Mouse (Mus musculus): ENCODE results near the gene 6030445D17Rik.

The 6030445D17Rik gene

DNA sequence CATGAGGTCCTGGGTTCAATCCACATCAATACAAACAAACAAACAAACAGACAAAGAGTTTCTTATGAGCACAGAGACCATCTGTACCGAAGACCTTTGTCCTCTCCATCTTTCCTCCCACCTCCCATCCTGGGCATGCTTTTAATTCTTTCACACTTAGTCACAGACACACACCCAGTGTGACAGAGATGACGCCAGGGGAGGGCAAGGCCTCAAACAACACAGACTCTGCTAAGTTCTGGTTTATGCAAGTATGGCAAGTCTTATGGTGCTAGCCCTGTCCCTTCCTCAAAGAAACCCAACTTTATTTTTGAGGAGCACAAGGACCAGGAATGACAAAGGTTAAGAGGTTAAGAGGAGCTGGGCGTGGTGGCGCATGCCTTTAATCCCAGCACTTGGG, 11.8 kb upstream of the 6030445D17Rik start:
- no peaks in the 10 kb centered on the region for H3K36me3 ChIP-seq (ENCODE audit: control insufficient read depth, insufficient read depth, low read length, poor library complexity, severe bottlenecking)
- H3K27me3 ChIP-seq (ENCODE audit: control insufficient read depth, insufficient read depth, low read length, poor library complexity, severe bottlenecking) = no peaks in the 10 kb centered on the region
- DNase-seq (ENCODE audit: low read depth, low spot score) = no peak

- Histone ChIP-seq H3K36me3 (ENCODE audit: control insufficient read depth, insufficient read depth, low read length, poor library complexity, severe bottlenecking) (no peaks in the 10 kb centered on the region), H3K27me3 (ENCODE audit: control insufficient read depth, insufficient read depth, low read length, poor library complexity, severe bottlenecking) (no peaks in the 10 kb centered on the region)
- DNase-seq (ENCODE audit: low read depth, low spot score) = no peak
These were observed 10.5 kb upstream of the 6030445D17Rik start for GRCm38 (mm10) chr4:136451564-136451963.

- Histone ChIP-seq H3K27me3 (ENCODE audit: control insufficient read depth, insufficient read depth, low read length, poor library complexity, severe bottlenecking) (no peaks in the 10 kb centered on the region), H3K36me3 (ENCODE audit: control insufficient read depth, insufficient read depth, low read length, poor library complexity, severe bottlenecking) (no peaks in the 10 kb centered on the region)
- no peak for DNase-seq (ENCODE audit: low read depth, low spot score)
These were observed 9.8 kb upstream of the 6030445D17Rik start for GRCm38 (mm10) chr4:136452286-136452685.

DNA sequence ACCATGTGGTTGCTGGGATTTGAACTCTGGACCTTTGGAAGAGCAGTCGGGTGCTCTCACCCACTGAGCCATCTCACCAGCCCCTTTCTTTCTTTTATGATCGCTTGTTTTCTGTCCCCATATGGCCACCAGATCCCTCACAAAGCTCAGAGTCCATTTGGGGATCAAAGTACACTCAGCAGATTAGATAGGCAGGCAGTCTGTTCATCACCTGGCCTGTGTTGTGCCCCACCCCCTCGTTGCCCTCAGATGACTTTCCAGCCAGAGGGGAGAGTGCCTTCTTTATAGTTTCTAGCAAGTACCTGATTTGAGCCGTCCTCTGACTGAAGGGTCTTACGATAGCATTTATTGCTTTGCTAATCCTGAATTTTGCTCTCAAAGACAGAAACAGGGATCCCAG, 9.3 kb upstream of the 6030445D17Rik start:
- no peak for DNase-seq (ENCODE audit: low read depth, low spot score)
- no peaks in the 10 kb centered on the region for H3K27me3 ChIP-seq (ENCODE audit: control insufficient read depth, insufficient read depth, low read length, poor library complexity, severe bottlenecking)
- H3K36me3 ChIP-seq (ENCODE audit: control insufficient read depth, insufficient read depth, low read length, poor library complexity, severe bottlenecking) = no peaks in the 10 kb centered on the region

GRCm38 (mm10) chr4:136454850-136455260, 7.2 kb upstream of the 6030445D17Rik start:
- no peaks in the 10 kb centered on the region for H3K36me3 ChIP-seq (ENCODE audit: control insufficient read depth, insufficient read depth, low read length, poor library complexity, severe bottlenecking)
- peak; percentile 74 for DNase-seq (ENCODE audit: low read depth, low spot score)
- H3K27me3 ChIP-seq (ENCODE audit: control insufficient read depth, insufficient read depth, low read length, poor library complexity, severe bottlenecking) = no peaks in the 10 kb centered on the region

DNA sequence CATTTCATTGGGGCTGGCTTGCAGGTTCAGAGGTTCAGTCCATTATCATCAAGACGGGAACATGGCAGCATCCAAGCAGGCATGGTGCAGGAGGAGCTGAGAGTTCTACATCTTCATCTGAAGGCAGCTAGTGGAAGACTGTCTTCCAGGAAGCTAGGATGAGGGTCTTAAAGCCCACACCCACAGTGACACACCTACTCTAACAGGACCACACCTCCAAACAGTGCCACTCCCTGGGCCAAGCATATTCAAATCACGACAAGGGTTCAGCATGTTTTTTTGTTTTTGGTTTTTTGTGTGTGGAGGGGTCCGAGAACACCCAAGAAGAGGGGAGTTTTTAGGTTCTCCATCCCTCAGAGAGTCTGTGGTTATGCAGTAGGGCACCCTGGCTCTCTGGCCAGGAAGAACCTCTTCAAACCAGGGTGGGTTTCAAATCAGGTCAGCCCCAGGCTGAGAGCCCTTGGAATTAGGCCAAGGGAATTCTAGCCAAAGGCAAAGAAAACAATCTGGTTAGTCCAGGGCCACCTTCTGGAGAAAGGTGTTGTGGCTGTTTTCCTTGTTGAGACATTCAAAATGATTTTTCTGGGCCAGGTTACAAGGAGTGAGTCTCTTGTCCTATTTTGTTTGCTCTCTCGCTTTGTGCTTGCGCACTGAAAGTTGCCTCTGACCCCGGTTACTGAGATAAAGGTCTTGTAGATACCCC, 5.4 kb upstream of the 6030445D17Rik start:
- Histone ChIP-seq H3K27me3 (ENCODE audit: control insufficient read depth, insufficient read depth, low read length, poor library complexity, severe bottlenecking) (no peaks in the 10 kb centered on the region), H3K36me3 (ENCODE audit: control insufficient read depth, insufficient read depth, low read length, poor library complexity, severe bottlenecking) (no peaks in the 10 kb centered on the region)
- no peak for DNase-seq (ENCODE audit: low read depth, low spot score)

DNA sequence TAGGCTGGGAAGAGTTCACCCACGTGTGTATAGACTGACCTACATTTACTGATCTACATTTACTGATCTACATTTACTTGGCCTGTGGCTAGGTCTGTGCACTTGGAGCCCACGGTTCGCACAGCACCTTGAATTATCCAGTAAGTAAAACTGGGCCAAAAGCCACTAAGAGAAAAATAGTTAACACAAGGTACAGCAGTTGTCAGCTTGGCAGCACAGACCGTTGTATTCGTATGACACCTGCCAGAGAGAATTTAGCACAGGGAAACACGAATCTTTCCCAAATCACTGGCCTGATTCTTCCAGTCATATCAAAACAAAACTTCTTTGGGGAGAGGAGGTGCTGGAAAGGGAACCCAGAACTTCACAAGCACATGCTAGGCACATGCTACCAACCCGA, 3.8 kb upstream of the 6030445D17Rik start:
- Histone ChIP-seq H3K36me3 (ENCODE audit: control insufficient read depth, insufficient read depth, low read length, poor library complexity, severe bottlenecking) (no peaks in the 10 kb centered on the region), H3K27me3 (ENCODE audit: control insufficient read depth, insufficient read depth, low read length, poor library complexity, severe bottlenecking) (no peaks in the 10 kb centered on the region)
- no peak for DNase-seq (ENCODE audit: low read depth, low spot score)

DNA sequence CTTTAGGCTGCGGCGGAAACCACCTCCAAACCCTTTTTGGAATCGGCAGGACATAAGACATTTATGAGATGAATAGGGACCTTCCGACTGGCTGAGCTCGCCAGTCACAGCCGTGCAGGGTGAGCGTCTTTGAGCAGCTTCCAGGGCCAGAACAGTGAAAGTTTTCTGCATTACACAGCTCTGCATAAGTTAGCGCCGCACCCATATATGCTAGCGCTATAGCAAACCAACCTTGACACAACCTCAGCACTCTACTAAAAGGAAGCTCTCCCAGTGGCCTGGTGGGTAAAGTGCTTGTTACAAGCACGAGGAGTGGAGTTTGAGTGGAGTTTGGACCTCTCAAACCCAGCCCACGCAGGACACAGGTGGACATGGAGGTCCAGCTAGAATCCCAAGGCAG, 2.8 kb upstream of the 6030445D17Rik start:
- no peaks in the 10 kb centered on the region for H3K36me3 ChIP-seq (ENCODE audit: control insufficient read depth, insufficient read depth, low read length, poor library complexity, severe bottlenecking)
- no peaks in the 10 kb centered on the region for H3K27me3 ChIP-seq (ENCODE audit: control insufficient read depth, insufficient read depth, low read length, poor library complexity, severe bottlenecking)
- DNase-seq (ENCODE audit: low read depth, low spot score) = no peak

DNA sequence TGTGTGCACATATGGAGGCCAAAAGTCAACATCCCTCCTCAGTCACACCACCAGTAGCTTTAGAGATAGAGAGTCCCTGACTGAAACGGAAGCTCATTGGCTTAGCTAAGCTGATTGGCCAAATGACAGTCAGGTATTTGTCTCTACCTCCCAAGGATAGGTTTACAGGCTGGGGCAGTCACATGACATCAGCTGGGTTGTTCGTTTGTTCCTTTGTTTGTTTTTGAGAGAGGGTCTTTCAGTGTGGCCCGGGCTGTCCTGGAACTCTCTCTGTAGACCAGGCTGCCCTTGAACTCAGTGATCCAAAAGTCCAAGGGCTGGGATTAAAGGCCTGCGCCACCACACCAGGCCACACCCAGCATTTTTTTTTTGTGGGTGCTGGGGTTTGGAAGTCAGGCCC, 844 bp upstream of the 6030445D17Rik start:
- Histone ChIP-seq H3K27me3 (ENCODE audit: control insufficient read depth, insufficient read depth, low read length, poor library complexity, severe bottlenecking) (no peaks in the 10 kb centered on the region), H3K36me3 (ENCODE audit: control insufficient read depth, insufficient read depth, low read length, poor library complexity, severe bottlenecking) (no peaks in the 10 kb centered on the region)
- DNase-seq (ENCODE audit: low read depth, low spot score) = no peak

DNA sequence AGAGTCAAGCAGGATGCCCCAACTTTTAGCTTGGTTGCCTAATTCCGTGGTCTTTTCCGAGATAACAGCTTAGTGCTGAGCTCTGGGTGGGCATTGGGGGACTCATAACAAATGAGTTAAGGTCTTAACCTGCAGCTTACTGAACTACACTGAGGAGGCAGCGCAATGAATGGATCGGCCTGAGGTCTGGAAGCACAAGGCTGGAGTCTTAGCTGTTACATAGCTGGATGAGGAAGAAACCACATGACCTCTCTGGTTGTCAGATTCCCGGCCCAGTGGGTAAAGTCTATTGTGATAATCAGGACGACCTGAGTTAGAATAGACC, 327 bp upstream of the 6030445D17Rik start:
- Histone ChIP-seq H3K27me3 (ENCODE audit: control insufficient read depth, insufficient read depth, low read length, poor library complexity, severe bottlenecking) (no peaks in the 10 kb centered on the region), H3K36me3 (ENCODE audit: control insufficient read depth, insufficient read depth, low read length, poor library complexity, severe bottlenecking) (no peaks in the 10 kb centered on the region)
- DNase-seq (ENCODE audit: low read depth, low spot score) = no peak

GRCm38 (mm10) chr4:136462839-136463178, 759 bp downstream of the 6030445D17Rik start:
- Histone ChIP-seq H3K27me3 (ENCODE audit: control insufficient read depth, insufficient read depth, low read length, poor library complexity, severe bottlenecking) (no peaks in the 10 kb centered on the region), H3K36me3 (ENCODE audit: control insufficient read depth, insufficient read depth, low read length, poor library complexity, severe bottlenecking) (no peaks in the 10 kb centered on the region)
- DNase-seq (ENCODE audit: low read depth, low spot score) = no peak

GRCm38 (mm10) chr4:136463436-136463835, 1.4 kb downstream of the 6030445D17Rik start:
- DNase-seq (ENCODE audit: low read depth, low spot score) = no peak
- Histone ChIP-seq H3K27me3 (ENCODE audit: control insufficient read depth, insufficient read depth, low read length, poor library complexity, severe bottlenecking) (no peaks in the 10 kb centered on the region), H3K36me3 (ENCODE audit: control insufficient read depth, insufficient read depth, low read length, poor library complexity, severe bottlenecking) (no peaks in the 10 kb centered on the region)

GRCm38 (mm10) chr4:136466226-136466625, 4.2 kb downstream of the 6030445D17Rik start:
- no peak for DNase-seq (ENCODE audit: low read depth, low spot score)
- Histone ChIP-seq H3K36me3 (ENCODE audit: control insufficient read depth, insufficient read depth, low read length, poor library complexity, severe bottlenecking) (no peaks in the 10 kb centered on the region), H3K27me3 (ENCODE audit: control insufficient read depth, insufficient read depth, low read length, poor library complexity, severe bottlenecking) (peaks cover 2% of the 10 kb centered on the region; the same call in 1 of the 2 replicates)

DNA sequence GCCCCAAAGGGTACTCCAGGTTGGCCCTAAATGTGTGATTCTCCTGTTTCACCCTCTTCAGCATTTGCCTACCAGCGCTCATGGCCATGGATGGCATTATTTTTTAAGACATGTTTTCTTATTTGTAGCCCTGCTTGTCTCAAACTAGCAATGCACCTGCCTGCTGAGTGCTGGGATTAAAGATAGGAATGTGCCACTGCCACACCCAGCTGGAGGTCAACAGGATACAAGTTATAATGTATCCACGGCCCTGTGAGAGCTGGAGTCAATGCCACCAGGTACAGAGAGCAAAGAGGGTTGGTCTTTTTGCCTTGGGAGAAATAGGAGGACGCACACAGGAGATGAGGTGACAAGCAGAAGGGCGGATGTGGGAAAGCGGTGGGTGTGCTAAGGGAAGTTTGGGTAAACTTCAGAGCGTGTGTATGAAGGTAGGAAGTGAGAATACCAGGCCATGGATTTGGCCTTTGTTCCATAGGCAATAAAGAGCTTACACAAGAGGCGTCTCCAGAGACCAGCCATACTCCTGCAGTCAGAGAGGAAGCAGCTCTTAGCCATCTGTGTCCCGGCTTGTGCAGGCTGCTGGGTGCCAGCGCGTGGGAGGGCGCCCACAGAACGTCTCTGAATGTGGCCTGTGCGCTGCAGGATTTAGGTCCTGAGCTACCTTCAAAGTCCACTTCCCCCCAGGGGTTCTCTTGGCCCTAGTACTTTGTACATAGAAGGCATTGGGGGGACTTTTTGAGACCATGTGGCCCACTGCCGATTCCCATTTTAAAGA, 6.7 kb downstream of the 6030445D17Rik start:
- Histone ChIP-seq H3K27me3 (ENCODE audit: control insufficient read depth, insufficient read depth, low read length, poor library complexity, severe bottlenecking) (peaks cover 2% of the 10 kb centered on the region; the same call in 1 of the 2 replicates), H3K36me3 (ENCODE audit: control insufficient read depth, insufficient read depth, low read length, poor library complexity, severe bottlenecking) (no peaks in the 10 kb centered on the region)
- DNase-seq (ENCODE audit: low read depth, low spot score) = peak; percentile 48

DNA sequence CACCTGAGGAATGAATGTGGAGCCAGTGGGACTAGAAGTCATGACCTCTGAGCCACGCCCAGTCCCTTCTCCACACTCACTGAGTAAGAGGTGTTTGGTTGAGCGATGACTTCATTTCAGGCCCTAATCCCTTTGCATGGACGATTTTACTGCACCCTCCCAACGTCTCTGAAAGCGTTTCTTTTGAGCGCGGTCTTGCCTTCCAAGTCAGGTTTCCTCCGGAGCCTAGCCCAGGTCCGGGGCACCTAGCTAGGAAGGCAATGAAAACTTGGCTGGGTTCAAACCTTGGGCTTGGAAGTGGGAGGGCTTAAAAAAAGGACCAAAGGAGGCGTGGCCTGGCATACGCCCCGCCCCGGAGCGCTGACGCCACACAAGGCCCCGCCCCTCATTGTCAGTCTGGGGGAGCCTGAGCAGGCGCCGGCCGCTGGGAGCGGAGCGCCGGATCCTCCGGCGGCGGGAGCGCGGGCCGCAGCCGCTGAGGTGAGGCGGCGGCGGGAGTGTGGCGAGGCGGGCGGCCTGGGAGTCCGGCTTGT, 7.4 kb downstream of the 6030445D17Rik start, which contains the start of gene Luzp1:
Luzp1 (plus strand) TSS at position 391 of the 533 bp plus-strand sequence.
- Histone ChIP-seq H3K36me3 (ENCODE audit: control insufficient read depth, insufficient read depth, low read length, poor library complexity, severe bottlenecking) (no peaks in the 10 kb centered on the region), H3K27me3 (ENCODE audit: control insufficient read depth, insufficient read depth, low read length, poor library complexity, severe bottlenecking) (peaks cover 2% of the 10 kb centered on the region; the same call in 1 of the 2 replicates)
- peak; percentile 89 for DNase-seq (ENCODE audit: low read depth, low spot score)
